Mouse (Mus musculus) megakaryocyte-erythroid progenitor cell, adult 5-6 weeks (primary cell): ENCODE measurements around the gene Vipr2. TPM values are rescaled to one million over a fixed set of nuclear protein-coding genes. Genes with fewer than 3 reads are reported as not detected.
A peak's percentile ranks its signal among the peaks of the same experiment; 100 is the strongest.

ENCODE experiments used
- ATAC-seq: replicated peaks from 2 replicates; pipeline ENCODE4 v1.8.0; 2016; ENCODE audit warnings: mild to moderate bottlenecking, inconsistent platforms; ENCODE audit not compliant: severe bottlenecking, poor library complexity, low FRiP score, low TSS enrichment
- total RNA-seq, 2 experiments: library from RNA; stranded (forward) in 1 of 2; stranded (reverse) in 1 of 2; fragments of 200-1000, 215-1000 nt in 1 of 2; fragments of >200 nt in 1 of 2; fragmentation: Nextera tagmentation in 1 of 2; gene quantifications; 2 replicates each; pipeline ENCODE4 v1.2.3; 2014 to 2017

The Vipr2 gene
- total RNA-seq (2014; fragmentation: Nextera tagmentation) (0.55 and 3.3 TPM in 2 replicates), total RNA-seq (2017) (0.61 and 3.1 TPM in 2 replicates)

DNA sequence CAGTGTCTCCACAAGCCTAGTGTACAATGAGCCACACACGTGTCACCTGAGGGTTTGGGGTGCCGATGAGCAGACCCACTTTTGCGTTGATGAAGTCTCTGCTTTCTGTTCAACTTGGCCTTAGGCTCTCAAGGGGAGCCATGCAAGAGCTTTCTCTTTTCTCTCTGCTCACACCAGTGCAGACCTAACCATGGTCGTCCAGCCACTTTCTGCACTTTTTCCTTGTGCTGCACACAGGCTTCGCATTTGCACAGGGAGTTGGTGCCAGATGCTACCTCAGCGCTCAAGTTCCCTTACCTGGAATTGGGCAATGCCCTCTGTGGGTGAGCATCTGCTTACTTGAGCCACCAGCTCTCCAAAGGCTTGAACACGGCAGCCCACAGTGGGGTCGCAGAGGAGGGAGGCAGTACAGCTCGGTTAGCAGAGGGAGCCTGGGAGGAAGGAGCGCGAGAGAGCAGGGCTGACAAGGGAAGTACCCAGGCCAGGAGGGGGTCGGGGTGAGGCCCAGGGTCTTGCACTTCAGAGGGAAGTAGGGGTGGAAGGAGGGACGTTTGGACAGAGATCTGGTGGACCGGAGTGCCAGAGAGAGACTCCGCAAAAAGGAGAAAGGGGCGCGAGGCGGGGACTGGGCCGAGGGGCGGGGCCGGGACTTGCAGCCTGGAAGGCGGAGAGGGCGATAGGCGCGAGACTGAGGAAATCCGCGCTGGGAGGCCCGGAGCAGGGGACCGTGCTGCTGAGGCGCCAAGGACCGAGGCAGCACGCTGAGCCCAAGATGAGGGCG lies at the start of gene Vipr2:
TSS of gene Vipr2 (plus strand) at position 653 of the 781 bp plus-strand sequence.
- peak; percentile 89 for ATAC-seq

DNA sequence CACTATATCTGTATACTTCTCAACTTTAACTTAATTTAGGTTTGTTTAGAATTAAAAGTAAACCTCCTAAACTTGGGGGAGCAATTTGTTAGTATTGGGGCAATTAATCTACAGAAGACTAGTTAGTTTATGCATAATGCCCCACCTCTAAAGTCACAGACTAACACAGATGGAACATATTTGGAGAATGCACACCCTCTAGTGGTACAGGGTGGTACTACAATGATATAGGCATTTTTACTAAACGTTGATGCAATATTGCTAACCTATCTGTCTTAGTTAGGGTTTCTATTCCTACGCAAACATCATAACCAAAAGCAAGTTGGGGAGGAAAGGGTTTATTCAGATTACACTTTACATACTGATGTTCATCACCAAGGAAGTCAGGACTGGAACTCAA lies 49.4 kb upstream of the Vipr2 start:
- peak; percentile 94 for ATAC-seq

DNA sequence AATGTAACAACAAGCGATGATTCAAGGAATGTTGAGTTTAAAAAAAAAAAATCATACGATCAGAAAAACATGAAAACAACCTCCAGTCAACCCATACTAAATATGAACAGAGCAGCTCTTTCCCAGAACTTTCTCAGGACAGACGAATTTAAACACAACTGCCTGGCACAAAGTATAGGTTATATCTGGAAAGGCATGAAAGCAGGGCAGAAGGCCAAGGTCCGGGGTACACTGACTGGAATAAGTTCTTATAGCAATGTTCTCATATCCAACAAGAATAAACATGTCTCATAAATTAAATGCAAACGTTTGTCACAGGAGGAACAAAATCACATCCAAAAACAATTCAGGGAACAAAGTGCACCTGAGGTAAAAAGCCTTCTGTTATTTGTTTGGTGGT lies 42.2 kb upstream of the Vipr2 start:
- no peak for ATAC-seq

DNA sequence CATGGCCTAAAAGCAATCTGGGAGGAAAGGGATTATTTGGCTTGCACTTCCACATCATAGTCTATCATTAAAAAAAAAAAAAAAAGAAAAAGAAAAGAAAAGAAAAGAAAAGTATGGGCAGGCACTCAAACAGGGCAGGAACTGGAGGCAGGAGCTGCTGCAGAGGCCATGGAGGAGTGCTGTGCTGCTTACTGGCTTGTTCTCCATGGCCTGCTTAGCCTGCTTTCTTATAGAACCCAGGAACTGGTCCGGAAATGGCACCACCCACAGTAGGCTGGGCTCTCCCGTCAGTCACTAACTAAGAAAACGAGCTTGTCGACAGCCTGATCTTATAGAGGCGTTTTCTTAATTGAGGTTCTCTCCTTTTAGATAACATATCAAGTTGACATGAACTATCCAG lies 32.7 kb upstream of the Vipr2 start:
- ATAC-seq, result no peak

DNA sequence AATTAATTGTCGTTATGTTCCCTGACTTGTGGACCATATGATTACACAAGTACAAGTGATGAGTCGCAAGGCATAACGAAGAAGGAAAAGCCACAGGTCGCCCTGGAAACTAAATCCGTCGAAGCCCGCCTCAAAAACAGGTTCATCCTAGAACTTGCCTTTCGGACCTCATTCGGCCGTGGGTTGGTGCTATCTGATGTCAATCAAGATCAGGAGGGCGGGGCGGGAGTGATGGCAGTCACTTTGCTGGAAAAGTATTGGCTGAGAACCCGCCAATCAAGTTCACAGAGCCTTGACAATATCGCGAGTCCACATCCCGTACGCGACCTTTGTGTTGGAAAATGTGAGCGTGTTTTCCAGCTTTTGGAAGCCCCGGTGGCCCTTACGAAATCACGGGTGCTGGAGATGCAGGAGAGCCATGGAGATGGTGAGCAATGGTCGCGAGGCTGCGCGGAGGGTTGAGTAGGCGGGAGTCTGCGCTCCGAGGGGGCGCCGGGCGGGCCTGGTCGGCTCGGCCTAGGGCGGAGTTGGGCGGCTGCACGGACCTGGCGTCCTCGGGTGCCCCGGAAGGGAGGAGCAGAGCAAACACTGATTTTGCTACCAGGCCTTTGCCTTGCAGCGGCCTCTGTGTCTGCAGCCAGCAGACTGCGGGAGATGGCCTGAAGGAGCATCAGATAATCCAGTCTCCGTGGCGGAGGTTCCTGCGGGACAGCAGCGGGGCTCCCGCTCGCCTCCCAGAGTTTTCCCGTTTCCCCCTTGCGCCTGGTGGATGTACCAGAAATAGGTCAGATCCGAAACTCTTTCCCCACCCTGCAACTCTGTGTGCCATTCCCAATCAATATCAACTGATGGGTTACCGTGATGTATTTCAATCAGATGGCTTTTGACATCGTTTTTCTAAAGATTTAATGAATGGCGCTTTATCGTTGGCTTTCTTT lies 29.8 kb upstream of the Vipr2 start, which contains the start of gene Zfp386:
TSS of gene Zfp386 (plus strand) at position 285 of the 938 bp plus-strand sequence.
- peak; percentile 99 for ATAC-seq

DNA sequence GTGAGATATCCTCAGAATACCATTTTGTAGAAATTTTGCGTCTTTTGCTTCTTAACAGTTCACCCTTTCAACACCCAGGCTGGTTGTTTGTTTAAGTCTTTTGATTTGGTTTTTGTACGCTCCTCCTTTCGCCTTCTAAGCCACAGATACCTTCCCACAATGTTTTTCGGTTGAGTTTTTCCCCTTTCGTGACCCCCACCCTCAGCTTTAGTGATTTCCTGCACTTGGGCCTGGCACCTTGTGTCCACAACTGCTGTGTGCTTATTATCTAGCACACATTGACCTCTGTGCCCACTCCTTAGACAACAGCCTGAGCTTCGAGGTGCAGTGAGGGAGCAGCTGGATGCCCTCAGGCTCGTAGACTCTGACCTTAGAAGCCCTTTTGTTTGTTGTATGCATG lies 28.8 kb upstream of the Vipr2 start:
- ATAC-seq, result no peak

DNA sequence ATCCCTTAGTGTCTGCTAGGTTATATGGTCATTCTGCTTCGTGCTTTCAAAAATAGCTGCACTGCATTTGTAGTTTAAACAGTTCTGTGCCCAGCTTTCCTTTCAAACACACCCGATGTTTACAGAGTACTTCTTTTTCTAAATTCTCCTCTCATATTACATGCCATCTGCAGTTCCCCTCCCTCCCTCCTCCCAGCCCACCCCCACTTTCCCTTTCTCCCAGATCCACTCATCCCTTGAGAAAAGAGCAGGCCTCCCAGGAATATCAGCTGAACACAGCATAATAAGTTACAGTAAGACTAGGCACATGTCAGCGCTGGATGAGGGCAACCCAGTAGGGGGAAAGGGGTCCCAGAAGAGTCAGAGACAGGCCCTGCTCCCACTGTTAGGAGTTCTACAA lies 28.3 kb upstream of the Vipr2 start:
- ATAC-seq, result no peak

DNA sequence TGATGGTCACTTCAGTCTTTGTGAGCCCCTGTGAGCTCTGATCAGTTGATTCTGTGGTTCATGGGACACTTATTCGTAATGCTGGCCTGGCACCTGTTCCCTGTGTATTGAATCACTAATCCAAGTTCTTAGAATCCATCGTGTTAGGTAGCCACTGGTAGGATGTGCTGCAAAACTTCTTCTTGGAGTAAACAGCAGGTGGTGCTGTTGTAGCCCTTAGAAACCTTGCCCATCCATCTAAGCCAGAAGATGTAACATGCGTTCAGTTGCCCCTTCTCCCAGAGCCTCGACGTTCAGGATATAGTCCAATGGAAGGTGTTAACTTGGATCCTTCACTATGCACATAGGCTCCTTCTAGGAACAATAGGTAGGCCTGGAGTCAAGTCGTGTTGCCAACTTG lies 27.8 kb upstream of the Vipr2 start:
- ATAC-seq, result peak; percentile 40; the same call in 1 of the 2 replicates

DNA sequence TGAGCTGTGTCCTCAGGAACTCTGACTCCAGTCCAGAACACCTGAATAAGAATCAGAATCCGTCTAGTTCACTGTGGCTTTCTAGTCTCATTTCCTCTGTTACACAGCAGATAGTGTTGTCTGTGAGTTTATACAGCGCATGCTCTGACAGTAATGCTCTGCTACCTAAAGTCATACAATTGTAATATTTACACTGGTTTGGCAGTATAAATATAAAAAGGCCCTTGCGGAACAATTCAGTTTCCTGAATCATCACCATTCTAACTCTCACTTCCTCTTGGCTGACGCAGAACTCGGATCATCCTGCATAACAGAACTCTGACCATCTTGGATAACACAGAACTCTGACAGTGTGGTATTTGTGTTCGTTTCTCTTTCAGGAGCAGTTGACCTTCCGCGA lies 23.2 kb upstream of the Vipr2 start:
- no peak for ATAC-seq

DNA sequence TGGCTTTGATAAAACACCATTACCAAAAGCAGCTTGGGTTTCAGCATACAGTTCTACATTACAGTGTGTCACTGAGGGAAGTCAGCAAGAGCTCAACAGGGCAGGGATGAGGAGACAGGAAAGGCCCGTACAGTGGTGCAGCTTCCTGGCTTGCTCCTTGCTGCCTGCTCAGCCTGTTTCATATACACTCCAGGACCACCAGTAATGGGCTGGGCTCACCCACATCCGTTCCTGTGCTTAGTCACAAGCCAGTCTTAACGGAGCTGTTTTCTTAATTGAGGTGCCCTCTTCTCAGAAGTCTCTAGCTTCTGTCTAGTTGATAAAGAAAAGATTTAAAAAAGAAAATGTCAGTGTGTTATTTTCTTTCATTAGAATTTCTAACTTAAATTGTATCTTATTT lies 21.4 kb upstream of the Vipr2 start:
- ATAC-seq, result no peak

DNA sequence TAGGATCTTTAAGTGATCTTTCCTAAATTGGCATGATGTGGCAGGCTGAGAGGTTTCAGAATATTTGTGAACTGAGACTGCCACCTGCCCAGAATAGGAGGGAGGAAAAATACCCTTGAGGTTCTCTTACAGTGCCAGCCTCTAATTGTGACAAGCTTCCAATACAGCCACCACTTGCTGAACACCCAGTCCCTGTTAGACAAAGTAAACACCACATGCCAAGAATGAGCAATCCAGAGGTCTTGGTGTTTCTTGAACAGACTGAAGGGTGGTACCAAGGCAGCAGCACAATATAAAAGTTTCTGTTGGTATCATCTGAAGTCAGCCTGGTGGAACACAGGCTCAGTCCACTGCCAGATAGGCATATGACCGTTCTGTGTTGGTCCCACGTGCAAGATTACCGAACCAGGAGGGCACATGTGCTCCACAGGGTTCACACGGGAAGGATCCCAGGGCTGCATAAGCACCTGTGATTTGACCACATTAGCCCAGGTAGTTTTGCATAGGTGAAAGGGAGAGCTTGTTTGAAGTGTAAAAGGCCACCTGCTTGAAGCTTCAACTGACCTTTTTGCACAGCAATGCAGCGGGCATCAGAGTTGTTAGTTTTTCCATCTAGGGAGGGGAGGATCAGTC lies 15.8 kb upstream of the Vipr2 start:
- ATAC-seq, result 0 out of 2 replicates have a peak, but pooled peaks have one; percentile 34

DNA sequence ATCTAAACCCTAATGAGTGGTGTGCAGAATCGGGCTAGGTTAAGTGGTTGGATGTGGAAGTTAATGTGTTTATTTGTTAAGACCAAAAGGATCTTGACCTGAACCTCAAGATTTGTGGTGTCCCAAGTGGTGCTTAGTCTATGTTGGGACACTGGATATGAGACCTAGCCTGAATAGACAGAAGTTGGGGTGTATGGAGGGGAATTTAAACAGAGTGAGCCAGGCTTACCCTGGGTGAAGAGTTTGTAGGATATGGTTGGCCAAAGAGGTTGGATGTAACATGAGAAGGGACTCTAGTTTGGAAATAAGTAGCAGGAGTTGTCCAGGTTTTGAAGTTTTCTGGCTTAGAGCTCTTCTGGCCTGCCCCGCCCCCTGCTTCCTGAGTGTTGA lies 15.3 kb upstream of the Vipr2 start:
- ATAC-seq, result no peak

DNA sequence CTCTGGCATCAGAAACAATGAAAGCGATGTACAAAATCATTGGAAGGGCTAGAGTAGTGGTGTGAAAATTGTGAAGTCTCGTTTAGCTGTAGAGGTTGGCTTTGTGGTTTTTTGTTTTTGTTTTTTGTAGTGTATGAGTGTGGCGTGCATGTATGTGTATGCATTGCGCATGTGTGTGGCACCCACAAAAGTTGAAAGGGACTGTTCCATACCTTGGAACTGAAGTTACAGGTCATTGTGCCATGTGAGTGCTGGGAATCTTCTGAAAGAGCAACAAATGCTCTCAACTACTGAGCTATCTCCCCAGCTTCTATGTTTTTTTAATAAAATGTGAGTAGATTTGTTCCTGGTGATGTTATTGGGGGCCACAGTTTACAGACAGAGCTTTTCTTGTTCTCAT lies 14.5 kb upstream of the Vipr2 start:
- ATAC-seq, result no peak

DNA sequence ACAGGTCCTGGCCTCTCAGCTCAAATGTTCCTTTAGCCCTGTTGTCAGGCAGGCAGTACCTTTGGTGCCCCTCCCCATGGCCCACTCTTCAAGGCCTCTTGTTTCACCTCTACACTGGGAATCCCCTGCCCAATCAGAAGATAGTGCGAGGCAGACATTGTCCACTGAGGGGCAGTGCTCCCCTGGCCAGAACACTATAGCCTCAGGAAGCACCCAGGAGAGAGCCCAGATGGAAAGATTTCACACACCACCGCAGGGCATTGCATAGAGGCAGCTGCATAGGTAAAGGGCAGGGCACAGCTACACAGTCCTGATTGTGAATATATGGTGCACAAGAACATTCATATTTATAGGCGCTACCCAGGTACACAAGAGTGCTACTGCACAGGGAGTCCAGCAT lies 6.5 kb upstream of the Vipr2 start:
- ATAC-seq, result peak; percentile 52

DNA sequence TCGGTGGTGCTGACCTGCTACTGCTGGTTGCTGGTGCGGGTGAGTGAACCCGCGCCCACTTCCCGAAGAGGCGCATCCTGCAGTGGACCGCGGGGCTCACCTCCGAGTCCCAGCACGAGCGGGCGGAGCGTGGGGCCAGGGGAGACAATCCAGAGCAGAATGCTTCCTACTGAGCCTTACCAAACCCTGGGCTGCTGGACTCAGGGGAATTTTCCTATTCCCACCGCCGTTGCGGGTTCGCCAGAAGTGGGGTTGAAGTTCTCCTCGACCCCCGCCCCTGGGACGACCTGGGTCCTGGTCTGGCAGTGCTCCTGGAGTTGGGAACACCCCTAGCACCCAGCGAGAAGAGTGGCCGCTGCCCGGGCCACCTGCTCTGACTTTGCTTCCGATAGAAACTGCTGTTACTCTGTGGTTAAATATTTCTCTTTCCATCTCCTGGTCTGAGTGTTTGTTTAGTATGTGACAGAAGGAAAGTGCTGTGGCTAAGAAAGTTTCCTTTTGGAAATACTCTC lies 385 bp downstream of the Vipr2 start:
- no peak for ATAC-seq

DNA sequence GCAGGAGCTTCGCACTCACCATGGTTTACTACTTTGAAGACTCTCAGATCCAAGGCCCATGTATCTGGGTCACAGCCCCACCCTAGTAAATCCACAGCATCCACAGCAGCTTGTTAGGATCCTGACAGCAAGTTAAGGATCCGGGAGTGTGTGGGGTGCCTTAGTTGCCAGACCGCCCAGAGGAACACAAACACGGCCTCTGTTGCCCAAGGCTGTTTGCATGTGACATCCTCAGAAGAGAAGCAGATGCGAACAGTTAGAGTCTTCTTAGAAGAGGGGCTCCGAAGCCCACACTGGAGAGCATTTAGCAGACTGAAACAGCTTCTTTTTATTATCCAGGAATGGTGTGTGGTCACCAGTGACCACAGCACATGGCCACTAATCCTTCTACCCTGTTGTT lies 5.6 kb downstream of the Vipr2 start:
- no peak for ATAC-seq

DNA sequence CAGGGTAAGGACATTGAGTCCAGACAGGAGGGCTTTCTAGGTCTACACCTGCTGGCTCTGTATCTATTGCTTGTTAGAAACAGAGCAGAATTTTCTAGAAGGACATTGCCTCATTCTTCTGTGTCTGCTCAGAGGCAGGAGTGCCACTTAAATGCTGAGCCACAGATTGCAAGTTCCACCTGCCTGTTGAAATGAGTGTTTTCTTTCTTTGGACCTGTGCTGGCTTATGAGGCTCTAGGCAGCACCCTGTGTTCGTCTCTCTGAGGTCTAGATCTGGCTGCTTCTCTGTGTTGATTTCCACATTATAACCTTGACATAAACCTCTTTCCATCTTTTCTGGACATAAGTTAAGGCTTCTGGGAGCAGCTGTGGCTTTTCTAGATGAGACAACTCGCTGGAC lies 6.8 kb downstream of the Vipr2 start:
- no peak for ATAC-seq

DNA sequence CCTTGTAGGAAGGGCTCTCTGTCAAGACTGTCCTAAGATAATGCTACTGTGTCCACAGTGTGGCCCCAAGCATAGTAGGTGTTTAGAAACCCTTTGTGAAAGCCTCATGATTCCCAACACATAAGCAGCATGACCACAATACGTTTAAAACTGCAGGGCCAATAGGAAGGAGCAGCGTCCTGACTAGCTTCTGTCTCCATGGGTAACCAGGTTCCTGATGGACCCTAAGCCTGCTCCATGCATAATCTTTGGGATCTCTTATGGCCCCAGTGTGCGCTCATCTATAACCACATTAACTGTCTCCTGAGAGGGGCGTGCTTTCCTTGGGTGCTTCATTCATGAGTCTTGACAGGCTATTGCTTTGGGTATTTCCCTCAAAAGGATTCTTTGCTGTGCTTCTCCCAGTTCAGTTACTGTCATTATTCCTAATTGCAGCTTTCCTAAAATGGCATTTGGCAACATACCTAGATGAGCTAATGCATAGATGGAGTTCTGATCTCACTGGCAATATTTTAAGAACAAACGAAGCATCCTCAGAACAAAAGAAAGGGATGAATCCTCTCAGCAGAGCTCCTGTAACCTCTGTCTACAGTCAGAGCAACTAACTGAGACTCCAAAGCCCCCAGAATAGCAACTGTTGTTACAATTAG lies 9.6 kb downstream of the Vipr2 start:
- no peak for ATAC-seq

DNA sequence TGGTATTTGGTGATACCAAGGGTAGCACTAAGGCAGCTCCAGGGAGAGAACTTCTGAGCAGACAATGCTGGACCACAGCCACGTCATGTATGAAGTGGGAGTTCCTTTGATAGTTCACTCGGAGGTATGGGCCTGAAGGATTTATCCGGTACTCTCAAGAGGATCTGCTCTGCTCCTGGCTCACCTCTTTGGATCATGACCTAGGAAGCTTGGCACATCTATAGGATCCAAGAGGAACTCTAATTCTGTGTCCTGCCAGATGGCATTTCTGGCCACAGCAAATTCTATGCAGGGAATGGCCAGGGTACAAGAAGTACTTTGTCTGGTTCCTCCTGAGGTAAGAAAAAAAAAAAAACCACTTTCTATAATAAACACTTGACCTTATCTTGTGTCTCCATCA lies 12.3 kb downstream of the Vipr2 start:
- ATAC-seq, result no peak
